Comparison of ENCODE assay signal across 10 mouse cellular contexts in genomic region chr11:98969496-98969927, GRCm38 (mm10). TPM values are rescaled to one million over a fixed set of nuclear protein-coding genes. Genes with fewer than 3 reads are reported as not detected.
DNase-seq lines count a peak whose midpoint lies in the region; ATAC-seq and TF ChIP-seq lines count a peak whose summit lies in the region.
"Had no signal": no experiment of that assay in that cellular context is flagged by ENCODE, and none has a peak within 500 bp of the region (broad histone marks: within the 10 kb centered on the region; RNA-seq: fewer than 3 reads in every experiment).

No protein-coding gene starts in this region.

- ATAC-seq in neural tube, embryonic 14.5 days (ENCODE audit: low read depth), result peak; percentile 42; the same call in 1 of the 2 replicates

- peak overlapping the region; percentile 23; the same call in 1 of the 2 replicates for H3K4me2 ChIP-seq in neural tube, embryonic 14.5 days (ENCODE audit: low read depth, low read length)

- H3K4me1 ChIP-seq in heart, embryonic 10.5 days, result peaks cover 77% of the 10 kb centered on the region
- H3K4me1 ChIP-seq in neural tube, embryonic 14.5 days (ENCODE audit: control insufficient read depth, insufficient read depth, low read length), result peaks cover 71% of the 10 kb centered on the region

- H3K27ac ChIP-seq in heart, embryonic 10.5 days, result peak overlapping the region; percentile 48
- peak overlapping the region; percentile 84 for H3K27ac ChIP-seq in neural tube, embryonic 14.5 days (ENCODE audit: low read depth, low read length)

- peak overlapping the region; percentile 31; the same call in 1 of the 2 replicates for H3K4me3 ChIP-seq in heart, embryonic 10.5 days
- no peak overlapping the region for H3K4me3 ChIP-seq in neural tube, embryonic 14.5 days (ENCODE audit: low read depth, low read length)
- H3K4me3 ChIP-seq: erythroblast, embryonic 14.5 days had no signal

- peak overlapping the region; percentile 46 for H3K9ac ChIP-seq in neural tube, embryonic 14.5 days (replicated peaks; ENCODE audit: low read depth, low read length)

- intact Hi-C loops in heart, postnatal 25 days (cut with DNase I), result no loop called here

- H3K27me3 ChIP-seq in heart, embryonic 10.5 days (ENCODE audit: insufficient read depth, poor library complexity, severe bottlenecking), result no peaks in the 10 kb centered on the region
- no peaks in the 10 kb centered on the region for H3K27me3 ChIP-seq in neural tube, embryonic 14.5 days (ENCODE audit: control insufficient read depth, insufficient read depth, low read length)

- no peak for TF ChIP-seq POLR2A in brain, embryonic 14.5 days (IDR thresholded peaks at IDR 0.05; ENCODE audit: borderline replicate concordance, extremely low read depth, insufficient read depth, insufficient read length, poor library complexity, severe bottlenecking)

- no peaks in the 10 kb centered on the region for H3K9me3 ChIP-seq in heart, embryonic 10.5 days
- H3K9me3 ChIP-seq in neural tube, embryonic 14.5 days (ENCODE audit: control insufficient read depth, low read length), result no peaks in the 10 kb centered on the region
- H3K9me3 ChIP-seq: G1E had no signal

- no peak for TF ChIP-seq CTCF in brain, embryonic 14.5 days (IDR thresholded peaks at IDR 0.05; ENCODE audit: borderline replicate concordance, extremely low read depth, insufficient read depth, insufficient read length)

- WGBS in heart, embryonic 10.5 days, result 26% methylated on average over 17 of the region's 17 CpGs
- WGBS in neural tube, embryonic 14.5 days, result 5% methylated on average over 17 of the region's 17 CpGs

- DNase-seq in heart, embryonic 10.5 days (ENCODE audit: low spot score), result no peak
- DNase-seq in heart, postnatal 25 days (ENCODE audit: low spot score), result no peak
- DNase-seq in brain, embryonic 14.5 days (ENCODE audit: low read depth), result peak; percentile 96
- DNase-seq in frontal cortex, adult 2 months (ENCODE audit: extremely low spot score in 1 of 2, low spot score in 1 of 2), result peak; percentile 69 to 77
- peak; percentile 89 for DNase-seq in layer of hippocampus, adult 9-11 months
- DNase-seq in yolk sac, embryonic 10.5 days (ENCODE audit: low spot score), result no peak
- DNase-seq in adrenal gland, postnatal 25 days, result no peak

- H3K36me3 ChIP-seq in heart, embryonic 10.5 days, result peaks cover 80% of the 10 kb centered on the region
- peaks cover 13% of the 10 kb centered on the region for H3K36me3 ChIP-seq in neural tube, embryonic 14.5 days (ENCODE audit: control insufficient read depth, insufficient read depth, low read length)

RNA-seq across cellular contexts. Expression of gene Gjd3, which starts 13.3 kb away (rescaled TPM):
- polyA plus RNA-seq in heart, embryonic 10.5 days (2016; fragmentation: Nextera tagmentation; extraction: Ambion mirVana), result 1.0 and 1.1 TPM in 2 replicates
- total RNA-seq in heart, postnatal 25 days (2021), result 1 to 10 TPM in 1 of 2 experiments, under 1 TPM in 1; 0.52 to 1.1 TPM
- 2.5 and 2.9 TPM in 2 replicates for polyA plus RNA-seq in brain, embryonic 14.5 days (2012; rRNA removed)
- polyA plus RNA-seq in frontal cortex, adult 2 months (2012; rRNA removed), result 2.9 and 3.3 TPM in 2 replicates
- 0.89 and 2.2 TPM in 2 replicates for polyA plus RNA-seq in neural tube, embryonic 14.5 days (2014; fragmentation: Nextera tagmentation; extraction: Ambion mirVana)
- not detected in 2 replicates for total RNA-seq in adrenal gland, postnatal 25 days (2021)
- total RNA-seq: G1E had no signal
- polyA plus RNA-seq: erythroblast, embryonic 14.5 days; G1E had no signal

RNA-seq across cellular contexts. Expression of gene Rara, which starts 41.9 kb away (rescaled TPM):
- 30.4 and 36.9 TPM in 2 replicates for polyA plus RNA-seq in heart, embryonic 10.5 days (2016; fragmentation: Nextera tagmentation; extraction: Ambion mirVana)
- 10 to 100 TPM; 11.8 TPM for total RNA-seq in heart, postnatal 25 days (2021)
- 8.4 and 14.4 TPM in 2 replicates for polyA plus RNA-seq in brain, embryonic 14.5 days (2012; rRNA removed)
- polyA plus RNA-seq in frontal cortex, adult 2 months (2012; rRNA removed), result 6.4 and 7.9 TPM in 2 replicates
- 22.1 and 22.3 TPM in 2 replicates for polyA plus RNA-seq in neural tube, embryonic 14.5 days (2014; fragmentation: Nextera tagmentation; extraction: Ambion mirVana)
- 21.8 and 27.7 TPM in 2 replicates for total RNA-seq in adrenal gland, postnatal 25 days (2021)

RNA-seq across cellular contexts. Expression of gene Top2a, which starts 54.5 kb away (rescaled TPM):
- polyA plus RNA-seq in heart, embryonic 10.5 days (2016; fragmentation: Nextera tagmentation; extraction: Ambion mirVana), result 207 and 238 TPM in 2 replicates
- total RNA-seq in heart, postnatal 25 days (2021), result 1 to 10 TPM; 4.2 to 4.6 TPM
- 57.3 and 70.1 TPM in 2 replicates for polyA plus RNA-seq in brain, embryonic 14.5 days (2012; rRNA removed)
- polyA plus RNA-seq in frontal cortex, adult 2 months (2012; rRNA removed), result 2.1 and 3.1 TPM in 2 replicates
- 18.3 and 24.8 TPM in 2 replicates for polyA plus RNA-seq in neural tube, embryonic 14.5 days (2014; fragmentation: Nextera tagmentation; extraction: Ambion mirVana)
- 28.2 and 39.3 TPM in 2 replicates for total RNA-seq in adrenal gland, postnatal 25 days (2021)

Comparison
In these comparisons a context has a peak if more than half of its experiments do, and no peak if none do; other contexts are left out.
1. DNase-seq: peak in brain, embryonic 14.5 days (single experiment), frontal cortex, adult 2 months (2 of 2) and layer of hippocampus, adult 9-11 months (single experiment); none in heart, embryonic 10.5 days (single experiment), heart, postnatal 25 days (single experiment), yolk sac, embryonic 10.5 days (single experiment) and adrenal gland, postnatal 25 days (single experiment).